Mouse (Mus musculus): Measurements from ENCODE around the gene Slirp. TPM values are rescaled to one million over a fixed set of nuclear protein-coding genes. Genes with fewer than 3 reads are reported as not detected.
A peak's percentile ranks its signal among the peaks of the same experiment; 100 is the strongest.

Slirp gene
- 146 and 153 TPM in 2 replicates for total RNA-seq (2021)
- long read RNA-seq, transcript Slirp-204 (4 exons, 2,701 nt), result major isoform, 56 of 87 reads
- long read RNA-seq, transcript Slirp-202 (3 exons, 802 nt), result minor isoform, 5 of 87 reads
- long read RNA-seq, partial matches to known transcripts, result 15 of 87 reads
- long read RNA-seq, other reads (novel, unspliced or antisense), result 9 of 87 reads

DNA sequence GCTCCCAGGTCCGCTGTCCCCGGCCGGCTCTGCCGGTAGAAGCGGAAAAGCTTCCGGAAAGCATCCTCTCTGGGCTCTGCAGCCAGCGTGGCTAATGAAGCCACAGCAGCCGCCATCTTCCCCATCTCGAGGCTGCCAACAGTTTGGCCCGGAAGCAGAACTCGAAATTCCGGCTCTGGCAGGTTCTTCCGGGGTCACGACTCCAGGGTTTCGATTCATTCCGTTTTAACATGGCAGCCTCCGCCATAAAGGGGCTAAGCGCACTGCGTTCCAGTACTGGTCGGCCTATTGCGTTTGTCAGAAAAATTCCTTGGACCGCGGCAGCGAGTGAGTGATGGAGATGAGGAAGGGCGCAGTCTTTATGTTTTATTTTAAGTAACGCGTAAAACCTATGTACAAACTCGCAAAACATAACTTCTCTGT lies at the start of gene Slirp, which contains the start of gene Alkbh1:
Gene Slirp (plus strand): TSS at position 197 of the 423 bp plus-strand sequence.
Gene Alkbh1 (minus strand): TSS at position 318 of the 423 bp plus-strand sequence.
- peak; percentile 87 for DNase-seq

DNA sequence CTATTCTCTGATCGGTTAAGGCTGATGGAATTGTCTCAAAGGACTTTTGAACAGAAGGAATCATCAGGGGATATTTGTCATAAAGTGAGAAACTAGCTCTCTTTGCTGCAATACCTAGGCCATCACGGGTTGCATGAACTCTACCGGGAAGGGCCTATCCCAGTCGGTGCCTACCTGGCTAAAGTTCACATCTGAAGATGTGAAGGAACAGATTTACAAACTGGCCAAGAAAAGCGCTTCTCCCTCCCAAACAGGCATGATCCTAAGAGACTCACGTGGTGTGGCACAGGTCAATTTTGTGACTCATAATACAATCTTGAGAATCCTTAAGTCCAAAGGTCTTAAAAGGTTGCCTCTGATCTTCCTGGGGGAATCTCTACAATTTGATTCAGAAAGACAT lies 49.4 kb upstream of the Slirp start:
- DNase-seq, result no peak

DNA sequence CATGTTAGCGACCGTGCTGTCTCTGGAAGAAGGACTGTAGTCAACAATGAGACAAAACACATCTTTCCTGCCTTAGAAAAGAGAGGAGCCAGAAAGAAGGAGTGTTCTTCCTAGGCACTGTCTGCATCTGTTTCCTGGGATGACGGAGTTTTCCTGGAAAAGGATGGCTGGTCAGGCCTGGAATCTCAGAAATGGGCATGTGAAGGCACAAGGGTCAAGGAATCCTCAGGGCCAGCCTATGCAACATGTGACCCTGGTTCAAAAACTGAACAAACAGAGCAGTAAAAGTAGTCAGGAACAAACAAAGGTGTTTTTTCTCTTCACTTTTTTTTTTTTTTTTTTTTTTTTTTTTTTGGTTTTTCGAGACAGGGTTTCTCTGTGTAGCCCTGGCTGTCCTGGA lies 46.6 kb upstream of the Slirp start:
- DNase-seq, result no peak

DNA sequence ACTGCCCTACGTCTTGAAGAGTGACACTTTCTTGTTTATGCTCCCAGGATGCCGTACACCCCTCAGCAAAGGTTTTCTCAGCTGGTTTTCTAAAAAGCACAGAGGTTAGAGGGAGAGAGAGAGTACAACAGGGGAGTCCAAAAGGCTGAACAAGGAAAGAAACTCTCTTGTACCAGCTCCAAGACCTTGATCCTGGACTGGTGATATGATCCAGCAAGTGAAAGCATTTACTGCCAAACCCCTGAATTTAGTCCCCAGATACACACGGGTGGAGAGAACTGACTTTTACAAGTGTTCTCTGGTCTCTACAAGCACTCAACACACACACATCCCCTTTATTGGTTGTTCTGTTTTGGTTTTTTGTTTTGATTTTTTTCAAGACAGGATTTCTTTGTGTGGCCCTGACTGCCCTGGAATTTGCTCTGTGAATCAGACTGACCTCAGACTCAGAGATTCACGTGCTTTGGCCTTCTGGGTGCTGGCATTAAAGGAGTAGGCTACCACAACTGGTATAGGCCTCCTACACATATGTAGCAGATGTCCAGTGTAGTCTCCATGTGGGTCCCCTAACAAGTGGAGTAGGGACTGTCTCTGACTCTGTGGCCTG lies 45.8 kb upstream of the Slirp start:
- DNase-seq, result peak; percentile 25

DNA sequence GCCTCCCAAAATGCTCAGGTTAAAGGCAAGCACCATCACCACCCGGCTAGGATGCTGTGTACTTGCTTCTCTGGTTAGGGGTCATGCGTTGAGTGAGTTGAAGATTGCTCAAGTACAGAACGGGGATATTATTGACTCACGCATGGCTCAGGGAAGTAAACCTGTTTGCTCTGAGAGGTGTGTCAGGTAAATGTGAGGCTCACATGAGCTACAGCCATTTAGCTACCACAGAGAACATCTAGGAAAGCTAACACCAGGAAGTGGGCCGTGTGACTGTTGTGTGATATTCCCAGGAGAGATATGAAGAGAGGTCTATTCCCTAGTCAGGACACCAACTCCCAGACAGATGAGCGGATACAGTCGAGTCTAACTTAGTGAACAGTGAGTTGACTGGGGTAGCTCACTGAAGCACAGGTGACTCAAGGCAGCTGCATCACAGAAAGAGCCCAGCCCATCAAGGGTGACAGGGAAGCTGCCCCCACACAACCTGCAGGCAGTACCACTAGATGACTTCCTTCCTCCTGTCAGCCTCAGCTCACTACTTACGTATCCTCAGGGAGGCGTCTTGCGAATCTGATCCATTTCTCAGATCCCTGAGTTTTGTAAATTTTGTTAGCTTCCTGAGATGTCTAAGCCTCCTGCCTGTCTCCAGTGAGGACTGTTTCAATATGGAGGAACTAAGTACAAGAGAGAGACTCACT lies 44.4 kb upstream of the Slirp start:
- DNase-seq, result no peak

DNA sequence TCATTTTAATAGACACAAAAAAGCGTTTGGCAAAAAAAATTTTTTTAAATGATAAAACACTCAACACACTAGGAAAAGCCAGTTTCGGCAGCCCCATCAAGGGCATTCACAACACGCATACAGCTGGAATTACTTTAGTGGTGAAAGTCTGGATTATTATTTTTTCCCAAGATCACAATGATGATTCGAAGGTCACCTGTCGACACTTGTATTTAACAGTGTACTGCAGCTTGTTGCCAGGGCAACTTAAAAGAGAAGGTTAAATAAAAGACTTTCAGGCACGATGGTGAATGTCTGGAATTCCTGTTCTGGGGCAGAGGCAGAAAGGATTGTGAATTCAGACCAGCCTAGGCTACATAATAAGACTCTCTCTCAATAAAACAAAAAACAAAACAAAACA lies 41.8 kb upstream of the Slirp start:
- no peak for DNase-seq

DNA sequence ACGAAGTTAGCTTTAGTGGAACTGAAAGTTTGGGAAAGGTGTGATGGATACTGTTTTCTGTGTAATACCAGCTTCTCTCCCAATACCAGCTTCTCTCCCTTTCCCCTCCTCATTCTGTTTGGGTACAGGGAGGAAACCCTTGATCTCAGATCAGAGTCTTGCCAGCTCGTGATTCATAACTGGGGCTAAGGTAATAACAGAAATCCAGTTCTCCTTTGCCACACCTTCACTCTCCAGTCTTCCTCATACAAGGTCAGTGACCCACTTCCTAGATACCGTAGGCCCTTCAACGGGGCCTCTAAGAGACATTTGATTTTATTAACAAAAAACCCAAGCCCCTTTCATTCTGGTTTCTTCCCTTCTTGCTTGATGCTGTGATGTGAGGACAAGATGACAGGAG lies 38.5 kb upstream of the Slirp start:
- no peak for DNase-seq

DNA sequence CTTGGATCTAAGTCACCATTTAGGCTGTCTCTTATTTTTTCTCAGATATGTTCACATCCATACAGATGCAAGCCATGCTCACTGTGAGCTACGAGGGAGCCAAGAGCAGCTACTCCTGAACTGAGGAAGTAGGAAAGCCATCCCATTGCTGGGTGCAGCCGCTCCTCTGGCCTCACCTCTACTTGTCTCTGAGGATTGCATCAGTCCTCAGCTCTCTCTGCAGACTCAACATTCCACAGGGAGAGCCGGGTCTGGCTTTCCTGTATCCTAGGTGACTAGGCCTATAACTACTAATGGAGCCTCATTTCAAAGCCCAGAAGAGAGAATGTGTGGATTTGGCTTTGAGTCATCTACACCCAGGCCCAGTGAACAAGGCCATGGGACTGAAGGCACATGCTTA lies 38.0 kb upstream of the Slirp start:
- no peak for DNase-seq

DNA sequence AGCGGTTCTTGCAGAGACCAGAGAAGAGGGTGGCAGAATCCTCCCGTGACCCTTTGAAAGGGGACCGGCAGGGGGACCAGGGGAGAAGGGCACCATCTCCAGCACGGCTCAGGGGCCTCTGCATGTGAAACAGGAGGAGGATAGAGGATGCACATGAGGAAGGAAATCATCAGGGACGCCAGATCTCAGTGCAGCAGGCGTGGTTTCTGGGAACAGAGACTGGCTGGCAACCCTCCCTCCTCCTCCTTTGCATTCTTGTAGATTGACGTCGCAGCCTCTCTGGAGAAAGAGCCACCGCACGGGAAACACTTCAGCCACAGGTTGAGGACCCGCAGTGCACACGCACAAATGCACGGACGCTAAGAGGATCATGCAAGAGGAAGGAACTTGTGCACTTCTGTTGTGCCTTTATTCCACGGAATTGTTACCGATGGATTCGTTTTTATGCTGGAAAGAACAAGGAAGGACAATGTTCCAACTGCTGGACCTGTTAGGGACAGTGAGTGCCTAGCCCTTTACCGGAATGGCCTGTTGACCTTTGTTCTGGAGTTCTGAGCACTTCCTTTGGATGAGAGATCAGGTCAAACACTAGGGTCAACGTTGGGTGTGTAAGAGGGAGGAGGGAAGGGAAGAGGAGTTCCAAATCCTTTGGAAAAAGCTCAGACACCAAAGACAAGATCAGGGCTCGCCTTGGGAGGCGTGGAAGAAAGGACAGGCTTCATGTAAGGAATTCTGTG lies 35.7 kb upstream of the Slirp start:
- peak; percentile 57 for DNase-seq

DNA sequence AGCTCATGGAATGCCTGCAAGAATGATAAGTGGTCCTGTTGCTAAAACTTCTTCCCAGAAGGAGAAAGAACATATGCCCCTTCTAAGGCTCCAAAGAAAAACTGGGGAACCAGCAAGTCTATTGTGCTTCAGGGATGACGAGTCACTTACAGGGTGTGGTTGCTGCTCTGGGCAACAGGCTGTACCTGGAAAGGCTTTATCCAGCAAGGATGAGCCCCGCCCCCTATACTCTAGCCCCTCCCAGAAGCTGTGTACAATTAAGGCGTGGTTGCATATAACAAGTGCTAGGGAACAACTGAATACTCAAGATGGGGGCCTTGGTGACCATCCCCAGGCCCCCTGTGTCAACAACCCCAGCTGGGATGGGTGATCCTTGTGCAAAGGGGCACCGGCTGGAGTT lies 34.6 kb upstream of the Slirp start:
- DNase-seq, result no peak

DNA sequence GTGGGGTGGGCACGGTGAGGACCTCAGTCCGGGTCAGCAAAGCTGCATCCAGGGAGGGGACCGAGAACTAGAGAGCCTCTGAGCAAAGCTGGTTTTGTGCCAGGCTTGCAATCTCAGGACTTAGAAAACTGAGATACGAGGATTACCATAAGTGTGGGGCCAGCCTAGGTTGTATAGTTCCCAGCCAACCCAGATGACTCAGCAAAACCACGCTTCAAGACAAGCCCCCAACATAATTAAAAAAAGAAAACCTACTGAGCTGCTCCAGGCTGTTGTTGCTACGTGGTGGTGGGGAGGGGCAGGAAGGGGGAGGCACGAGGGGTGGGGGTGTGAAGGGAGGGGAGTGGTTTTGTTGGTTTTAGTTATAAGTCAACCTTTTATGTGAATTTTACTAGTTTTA lies 32.7 kb upstream of the Slirp start:
- DNase-seq, result no peak

DNA sequence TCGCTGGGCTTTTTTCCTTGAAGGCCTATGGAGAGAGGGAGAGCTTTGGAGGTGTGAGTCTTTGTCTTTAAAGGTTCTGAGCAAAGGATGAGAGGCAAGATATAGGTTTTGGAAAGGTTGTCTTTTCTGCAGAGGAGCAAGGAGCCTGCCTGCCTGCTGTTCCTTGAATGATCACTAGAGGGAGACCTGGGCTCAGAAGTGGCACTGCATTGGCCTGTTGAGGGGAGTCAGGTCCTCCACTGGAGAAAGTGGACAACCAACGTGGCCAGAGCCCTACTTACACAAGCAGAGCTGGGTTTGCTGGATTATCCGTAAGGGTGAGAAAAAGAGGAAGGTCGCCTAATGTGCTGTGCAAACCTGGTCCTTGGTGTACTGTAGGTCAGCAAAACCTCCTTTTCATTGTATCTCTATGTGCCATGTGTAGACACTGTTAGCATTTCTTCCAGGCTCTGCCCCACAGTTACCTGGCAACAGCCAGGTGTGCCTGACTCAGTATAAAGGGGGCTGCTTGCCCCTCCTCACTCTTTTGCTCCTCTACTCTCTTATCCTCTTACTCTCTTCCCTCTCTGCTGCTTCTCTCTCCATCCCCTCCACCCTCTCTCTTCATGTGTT lies 30.4 kb upstream of the Slirp start:
- peak; percentile 72 for DNase-seq

DNA sequence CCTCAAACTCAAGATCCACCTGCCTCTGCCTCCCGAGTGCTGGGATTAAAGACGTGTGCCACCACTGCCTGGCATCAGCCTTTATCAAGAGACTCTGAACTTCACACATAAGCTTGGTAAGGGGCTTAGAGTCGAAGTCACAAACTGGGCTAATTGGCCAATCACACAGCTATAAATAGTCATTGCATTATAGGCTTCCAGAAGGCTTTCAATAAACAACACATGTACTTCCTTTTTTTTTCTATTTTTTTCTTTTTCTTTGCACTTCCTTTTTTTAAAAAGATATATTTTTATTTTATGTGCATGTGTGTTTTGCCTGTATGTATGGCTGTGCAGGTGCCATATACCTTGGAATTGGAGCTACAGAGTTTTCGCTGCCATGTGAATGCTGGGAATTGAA lies 28.3 kb upstream of the Slirp start:
- no peak for DNase-seq

DNA sequence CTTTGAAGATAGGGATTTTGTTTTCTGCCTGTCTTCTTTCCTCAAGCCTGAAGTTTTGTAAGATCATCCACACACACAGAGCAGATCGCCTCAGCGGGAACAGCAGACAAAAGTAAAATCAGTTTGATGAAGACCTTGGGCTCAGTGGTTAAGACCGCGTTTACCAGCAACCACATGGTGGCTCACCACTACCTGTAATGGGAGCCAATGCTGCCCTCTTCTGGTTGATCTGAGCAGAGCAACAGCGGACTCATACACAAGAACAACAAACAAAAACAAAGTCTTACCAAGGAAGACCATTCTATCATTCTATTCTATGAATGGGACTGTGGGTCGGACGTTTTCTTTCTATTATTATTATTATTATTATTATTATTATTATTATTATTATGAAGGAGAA lies 27.0 kb upstream of the Slirp start:
- peak; percentile 62 for DNase-seq

DNA sequence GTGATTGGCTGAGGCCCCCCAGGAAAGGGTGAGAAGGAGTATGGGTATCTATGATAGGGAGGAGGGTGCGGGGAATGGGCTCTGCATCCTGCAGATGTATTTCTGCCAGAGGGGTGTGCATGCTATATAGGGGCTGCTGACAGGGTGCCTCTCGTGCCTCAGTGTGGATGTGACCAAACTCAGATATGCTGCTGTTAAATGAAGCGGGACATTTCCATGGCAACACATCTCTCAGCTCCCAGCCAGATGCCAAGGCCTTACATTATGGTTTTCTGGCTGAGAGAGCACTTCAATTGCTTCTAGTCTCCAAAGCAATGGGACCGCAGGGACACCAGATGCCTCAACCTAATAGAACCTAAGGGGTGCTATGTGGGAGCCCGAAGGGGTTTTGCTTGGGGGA lies 24.8 kb upstream of the Slirp start:
- DNase-seq, result no peak

DNA sequence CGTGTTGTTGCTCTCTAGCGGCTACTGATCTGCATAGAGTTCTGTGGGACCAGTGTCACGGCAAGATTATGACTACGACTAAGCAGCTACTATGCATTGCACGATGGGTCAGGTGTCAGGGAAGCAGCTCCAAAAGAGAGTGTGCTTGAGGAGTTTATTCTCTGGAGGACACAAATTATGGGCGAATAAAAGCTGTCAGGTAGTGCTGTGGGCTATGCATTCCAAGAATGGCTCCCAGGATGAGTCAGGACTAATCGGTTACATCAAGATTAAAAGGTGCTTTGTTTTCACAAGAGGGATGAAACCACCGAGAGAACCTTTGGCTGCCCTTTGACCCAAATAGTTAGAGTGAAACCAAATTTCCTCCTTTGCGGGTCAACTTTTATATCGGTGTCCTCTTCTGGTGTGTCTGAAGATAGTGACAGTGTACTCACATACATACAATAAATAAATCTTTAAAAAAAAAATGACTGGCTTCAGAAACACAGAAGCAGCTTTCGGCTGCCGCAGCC lies 23.7 kb upstream of the Slirp start:
- DNase-seq, result no peak

DNA sequence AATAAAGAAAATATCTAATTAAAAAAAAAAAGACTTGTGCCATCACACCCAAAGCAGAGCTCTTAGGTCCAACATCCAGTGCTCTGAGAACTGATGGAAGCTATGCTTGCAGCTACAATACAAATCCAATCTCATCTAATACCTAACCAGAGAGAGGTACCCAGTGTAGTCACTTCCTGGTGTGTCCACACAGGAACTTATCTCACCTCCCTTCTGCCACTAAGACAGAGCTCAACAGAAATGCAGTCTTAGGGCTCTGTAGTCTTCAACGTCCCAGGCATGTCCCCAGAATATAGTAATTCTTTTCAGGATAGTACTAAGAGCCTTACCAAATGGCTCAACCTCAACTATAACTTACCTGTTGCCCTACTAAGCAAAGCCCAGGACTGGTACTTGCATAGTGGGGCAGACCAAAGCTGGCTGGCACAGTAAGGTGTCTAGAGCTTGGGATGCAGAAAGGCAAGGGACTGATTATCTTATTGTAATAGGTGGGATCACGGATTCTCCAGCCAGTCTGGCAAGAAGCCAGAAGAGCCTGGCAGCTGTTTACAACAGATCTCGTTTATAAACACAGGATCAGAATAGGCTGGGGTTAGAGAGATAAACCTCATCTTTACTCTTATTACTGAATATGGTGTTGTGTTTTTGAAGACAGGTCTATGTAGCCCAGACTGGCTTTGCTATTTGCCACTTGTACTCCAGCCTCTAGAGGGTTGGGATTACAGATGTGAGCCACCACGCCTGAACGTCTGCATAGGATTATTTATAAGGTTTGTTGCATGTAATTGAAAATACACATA lies 21.8 kb upstream of the Slirp start:
- DNase-seq, result no peak

DNA sequence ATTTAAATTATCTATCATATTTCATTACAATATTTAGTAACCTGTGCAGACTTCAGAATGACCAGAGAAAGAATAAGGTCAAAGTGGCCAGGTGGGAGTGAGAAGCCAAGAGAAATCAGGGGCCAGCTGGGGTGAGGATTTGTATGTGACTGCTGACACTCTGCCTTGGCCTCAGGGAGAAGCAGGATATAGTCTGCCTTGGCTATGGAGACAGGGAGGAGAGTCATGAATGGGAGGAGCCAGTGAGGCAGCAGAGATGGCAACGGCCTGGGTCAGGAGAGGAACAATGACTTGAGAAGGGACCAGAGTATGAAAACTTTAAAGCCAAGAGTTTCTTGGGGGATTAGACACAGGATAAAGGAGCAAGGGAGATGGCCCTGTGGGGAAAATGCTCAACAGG lies 20.0 kb upstream of the Slirp start:
- no peak for DNase-seq

DNA sequence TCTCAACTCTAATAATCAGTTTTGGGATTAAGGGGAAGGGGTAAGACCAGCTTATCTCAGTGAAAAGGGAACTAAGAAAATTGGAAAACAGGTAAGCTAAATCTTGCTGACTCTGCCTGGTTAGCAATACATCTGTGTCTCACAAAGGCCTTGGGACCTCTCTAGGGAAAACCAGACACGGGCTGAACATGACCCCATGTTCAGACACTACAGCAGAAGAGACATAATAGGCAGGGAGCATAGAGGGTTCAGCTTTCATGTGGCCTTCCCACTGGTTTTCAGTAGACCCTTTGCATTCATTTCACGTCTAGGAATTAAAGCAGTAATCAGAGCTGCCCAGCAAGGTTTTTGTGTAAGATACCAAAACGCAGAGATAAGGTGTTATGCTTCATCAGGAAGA lies 19.2 kb upstream of the Slirp start:
- no peak for DNase-seq

DNA sequence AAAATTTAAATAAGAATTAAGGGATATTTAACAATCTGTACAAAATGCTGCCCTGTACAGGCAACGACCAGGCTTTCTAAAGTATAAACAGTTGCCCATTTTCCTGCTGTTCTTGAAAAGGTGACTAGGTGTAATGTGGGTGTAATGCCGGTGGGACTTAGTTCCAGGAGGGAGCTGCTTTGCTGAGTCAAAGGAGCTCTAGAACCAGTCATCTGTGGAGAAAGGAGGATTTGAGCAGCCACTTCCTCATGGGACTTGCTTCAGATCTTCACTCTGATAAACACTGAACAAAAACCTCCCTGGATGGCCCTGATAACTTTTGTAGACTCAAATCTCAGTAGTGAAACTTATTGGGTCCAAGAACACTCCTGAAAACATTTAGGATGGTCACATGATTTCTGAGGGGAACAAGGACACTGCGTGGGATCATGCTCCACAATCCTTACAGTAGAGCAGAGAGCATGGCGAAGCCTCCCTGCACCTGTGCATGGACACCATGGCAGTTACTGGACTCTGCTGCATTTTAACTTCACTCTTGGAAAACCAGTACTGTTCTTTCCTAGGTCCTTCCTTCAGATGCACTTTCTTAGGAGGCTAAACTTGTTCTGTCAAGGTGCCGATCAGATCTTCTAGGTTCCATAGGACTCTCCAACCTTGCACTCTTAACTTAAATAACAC lies 17.2 kb upstream of the Slirp start:
- no peak for DNase-seq

DNA sequence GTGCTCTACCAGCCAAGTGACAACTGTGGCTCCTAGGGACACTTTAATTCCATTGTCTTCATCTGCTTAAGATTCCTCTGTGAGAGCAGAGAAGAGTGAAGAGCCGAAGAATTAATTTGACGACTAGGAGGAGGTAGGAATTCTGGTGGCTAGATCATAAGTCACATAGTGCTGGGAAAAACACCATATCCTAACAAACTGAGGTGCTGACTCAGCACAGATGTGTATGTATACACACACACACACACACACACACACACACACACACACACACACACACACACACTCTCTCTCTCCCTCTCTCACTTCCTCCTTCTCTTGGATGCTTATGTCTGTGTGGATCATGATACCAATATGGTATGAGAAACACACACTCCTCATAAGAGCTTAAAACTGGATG lies 15.4 kb upstream of the Slirp start:
- DNase-seq, result no peak

All from adrenal gland, postnatal 25 days (tissue).